Mouse (Mus musculus): Measurements from ENCODE around the gene 2010005H15Rik.
"Not testable (repeated sequence)": the region's sequence is repeated elsewhere in the genome, so short reads cannot be mapped to it uniquely, and the experiment has no call there.

The 2010005H15Rik gene

DNA sequence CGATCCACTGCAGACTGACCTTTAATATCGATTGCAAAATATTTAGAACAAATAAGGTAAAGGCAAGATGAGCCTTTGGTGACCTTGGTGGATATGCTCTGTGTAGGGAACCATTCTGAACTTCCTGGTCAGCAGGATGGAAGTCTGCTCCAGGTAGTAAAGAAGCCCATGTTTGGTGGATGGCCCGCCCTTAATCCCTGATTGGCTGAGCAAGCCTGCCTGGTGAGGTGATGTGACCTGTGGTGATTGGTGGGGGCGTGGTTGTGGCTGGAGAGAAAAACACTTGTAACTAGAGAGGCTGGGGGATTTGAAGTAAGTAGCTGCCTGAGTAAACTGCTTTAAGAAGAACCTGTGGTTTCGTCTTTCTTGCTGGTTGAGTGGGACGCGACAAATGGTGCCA is at the start of gene 2010005H15Rik:
TSS of gene 2010005H15Rik (plus strand) at position 301 of the 400 bp plus-strand sequence.
- DNase-seq (ENCODE audit: extremely low read depth, low read depth) = not testable (repeated sequence)

DNA sequence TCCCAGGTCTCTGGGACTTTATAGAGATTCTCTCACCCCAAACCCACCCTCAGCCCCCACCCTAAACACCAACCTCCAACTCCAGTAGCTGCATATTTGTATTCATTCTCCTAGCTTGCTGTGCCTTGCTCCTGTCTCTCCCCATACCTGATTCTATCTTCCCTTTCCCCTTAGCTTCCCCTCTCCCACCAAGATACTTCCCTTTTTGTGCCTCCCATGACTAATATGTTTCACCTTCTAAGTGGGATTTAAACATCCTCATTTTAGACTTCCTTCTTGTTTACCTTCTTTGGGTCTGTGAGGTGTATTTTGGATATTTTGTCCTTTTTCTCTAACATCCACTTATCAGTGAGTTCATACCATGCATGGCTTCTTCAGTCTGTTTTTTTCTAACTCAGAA is 45.2 kb upstream of the 2010005H15Rik start:
- peak; percentile 26 for DNase-seq (ENCODE audit: extremely low read depth, low read depth)

- DNase-seq (ENCODE audit: extremely low read depth, low read depth) = no peak
Measured at GRCm38 (mm10) chr16:36179910-36180309, 41.4 kb upstream of the 2010005H15Rik start.

GRCm38 (mm10) chr16:36183912-36184311 is 37.4 kb upstream of the 2010005H15Rik start, which contains the start of gene Gm5483:
Gene Gm5483, plus strand, starts transcription at chr16:36184212.
- not testable (repeated sequence) for DNase-seq (ENCODE audit: extremely low read depth, low read depth)

DNA sequence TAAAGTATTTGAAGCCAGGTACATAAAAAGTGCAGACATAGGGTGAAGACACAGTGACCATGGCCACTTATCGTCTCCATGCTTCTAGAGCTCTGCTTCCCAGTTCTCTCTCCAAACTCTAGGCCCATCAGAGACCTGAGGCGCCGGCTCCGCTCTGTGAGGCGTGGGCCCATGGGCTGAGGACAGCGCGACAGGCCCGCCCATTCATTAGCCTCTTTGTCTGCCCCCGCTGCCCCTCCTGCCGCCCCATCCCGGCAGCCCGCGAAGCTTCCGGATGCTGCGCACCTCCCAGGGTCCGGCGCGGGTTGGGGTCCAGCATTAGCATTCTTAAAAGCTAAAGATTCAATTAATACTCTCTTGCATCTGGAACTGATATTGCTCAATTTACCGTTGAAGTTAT is 22.0 kb upstream of the 2010005H15Rik start:
- no peak for DNase-seq (ENCODE audit: extremely low read depth, low read depth)

- DNase-seq (ENCODE audit: extremely low read depth, low read depth) = no peak
Measured at GRCm38 (mm10) chr16:36203846-36204245, 17.4 kb upstream of the 2010005H15Rik start.

- not testable (repeated sequence) for DNase-seq (ENCODE audit: extremely low read depth, low read depth)
Measured at GRCm38 (mm10) chr16:36205684-36206083, 15.6 kb upstream of the 2010005H15Rik start.

DNA sequence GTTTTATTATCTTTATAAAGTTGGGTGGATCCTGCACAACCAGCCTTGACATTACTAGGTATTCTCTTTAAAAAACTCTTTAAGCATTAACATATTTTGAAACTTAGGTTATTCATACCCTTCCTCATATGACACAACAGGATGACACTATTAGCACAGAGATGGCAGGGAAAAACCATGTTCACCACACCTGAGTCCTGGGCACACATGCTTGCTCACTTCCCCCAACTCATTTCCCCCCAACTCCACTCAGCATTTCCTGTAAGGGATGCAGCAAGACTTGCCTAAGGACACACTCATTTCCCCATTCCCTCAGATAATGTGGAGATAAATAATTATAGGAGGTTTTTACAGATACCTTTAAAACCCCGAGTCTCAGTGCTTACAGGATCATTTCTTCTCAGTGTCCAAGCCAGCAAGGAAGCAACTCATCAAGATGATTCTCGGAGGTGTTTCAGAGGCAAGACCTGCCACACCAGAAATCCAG is 11.3 kb upstream of the 2010005H15Rik start, which contains the start of gene Gm5416:
TSS of gene Gm5416 (plus strand) at position 437 of the 487 bp plus-strand sequence.
- DNase-seq (ENCODE audit: extremely low read depth, low read depth) = no peak

- DNase-seq (ENCODE audit: extremely low read depth, low read depth) = not testable (repeated sequence)
Measured at GRCm38 (mm10) chr16:36260585-36260984, 39.3 kb downstream of the 2010005H15Rik start.

DNA sequence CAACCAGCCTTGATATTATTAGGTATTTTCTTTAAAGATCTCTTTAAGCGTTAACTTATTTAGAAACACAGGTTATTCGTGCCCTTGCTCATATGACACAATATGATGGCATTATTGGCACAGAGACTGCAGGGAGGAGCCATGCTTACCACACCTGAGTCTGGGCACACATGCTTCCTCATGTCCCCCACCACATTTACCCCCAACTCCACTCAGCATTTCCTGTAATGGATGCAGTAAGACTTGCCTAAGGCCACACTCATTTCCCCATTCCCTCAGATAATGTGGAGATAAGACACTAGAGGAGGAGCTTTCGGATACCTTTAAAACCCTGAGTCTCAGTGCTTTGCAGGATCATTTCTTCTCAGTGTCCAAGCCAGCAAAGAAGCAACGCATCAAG is 55.5 kb downstream of the 2010005H15Rik start, which contains the start of gene Stfa1:
TSS of gene Stfa1 (plus strand) at position 156 of the 400 bp plus-strand sequence.
- not testable (repeated sequence) for DNase-seq (ENCODE audit: extremely low read depth, low read depth)

DNA sequence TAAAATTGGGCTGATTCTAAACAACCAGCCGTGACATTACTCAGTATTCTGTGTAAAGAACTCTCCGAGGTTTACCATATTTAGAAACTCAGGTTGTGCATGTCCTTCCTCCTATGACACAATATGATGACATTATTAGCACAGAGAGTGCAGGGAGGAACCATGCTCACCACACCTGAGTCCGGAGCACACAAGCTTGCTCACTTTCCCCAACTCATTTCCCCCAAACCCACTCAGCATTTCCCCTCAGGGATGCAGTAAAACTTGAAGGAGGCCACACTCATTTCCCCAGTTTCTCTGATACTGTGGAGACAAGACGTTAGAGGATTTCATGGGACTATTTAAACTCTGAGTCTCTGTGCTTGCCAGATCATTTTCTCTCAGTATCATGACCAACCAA is 67.9 kb downstream of the 2010005H15Rik start:
- DNase-seq (ENCODE audit: extremely low read depth, low read depth) = no peak
